8 mouse cellular contexts compared by ENCODE assay signal in the genomic region with DNA sequence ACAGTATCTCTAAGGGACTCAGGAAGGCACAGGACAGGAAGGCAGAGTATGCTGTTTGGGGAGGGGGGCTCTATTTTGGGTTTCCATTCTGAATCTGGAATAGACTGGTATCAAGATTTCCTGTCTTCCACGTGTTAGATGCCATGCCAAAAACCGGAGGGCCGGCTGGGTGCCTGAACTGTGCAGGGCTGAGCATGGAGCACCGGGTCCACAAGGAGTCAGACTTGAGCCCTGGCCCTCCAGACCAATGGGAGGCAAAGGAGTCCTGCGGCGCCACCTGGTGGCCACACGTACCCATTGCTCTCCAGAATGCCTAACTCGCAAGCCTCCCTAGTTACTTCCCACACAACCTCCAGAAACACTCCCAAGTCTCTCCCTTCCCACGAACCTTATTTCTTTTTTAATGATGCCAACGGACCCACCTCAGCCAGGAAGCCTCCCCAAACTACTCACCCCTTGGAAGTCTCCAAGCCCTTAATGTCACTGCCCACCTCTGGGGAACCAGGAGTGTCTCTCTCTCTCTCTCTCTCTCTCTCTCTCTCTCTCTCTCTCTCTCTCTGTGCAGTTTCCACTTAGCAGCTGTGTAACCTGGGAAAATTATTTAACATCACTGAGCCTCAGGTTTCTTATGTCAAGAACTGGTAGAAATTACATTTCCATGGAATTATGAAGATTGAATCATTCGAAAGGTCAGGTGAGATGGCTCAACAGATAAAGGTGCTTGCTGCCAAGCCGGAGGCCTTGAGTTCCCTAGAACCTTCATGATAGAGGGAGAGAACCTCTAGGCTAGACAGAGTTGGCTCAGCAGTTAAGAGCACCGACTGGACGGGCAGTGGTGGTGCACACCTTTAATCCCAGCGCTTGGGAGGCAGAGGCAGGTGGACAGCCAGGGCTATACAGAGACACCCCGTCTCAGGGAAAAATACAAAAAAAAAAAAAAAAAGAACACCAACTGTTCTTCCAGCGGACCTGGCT. TPM values are rescaled to one million over a fixed set of nuclear protein-coding genes. Genes with fewer than 3 reads are reported as not detected.
A peak's percentile ranks its signal among the peaks of the same experiment; 100 is the strongest.
DNase-seq lines count a peak whose midpoint lies in the region.

No protein-coding gene starts in this region.

- intact Hi-C loops in left cerebral cortex, postnatal 14 days (cut with DNase I) = loop anchor here (5.0 kb wide), 1 partner anchor 119 kb away; no protein-coding TSS in a partner anchor

- DNase-seq in WW6 (ENCODE audit: low read depth, low spot score) = peak; percentile 65
- peak; percentile 71 to 84 for DNase-seq in cerebellum, postnatal 4 days (ENCODE audit: low spot score in 2 of 2)
- DNase-seq in gastrocnemius, adult 8-10 months (ENCODE audit: low spot score in 2 of 2) = peak; percentile 76 to 82
- DNase-seq in hindlimb bud, embryonic 11.5 days (ENCODE audit: extremely low spot score, low read depth, low spot score) = peak; percentile 90
- DNase-seq in left cerebral cortex, postnatal 14 days (ENCODE audit: low spot score in 2 of 2) = peak; percentile 82 to 84
- peak; percentile 93 for DNase-seq in mesoderm, embryonic 11.5 days (ENCODE audit: low read depth, low spot score)
- peak; percentile 68 for DNase-seq in right cerebral cortex, postnatal 25 days
- peak; percentile 75 to 86 for DNase-seq in urinary bladder, postnatal 36 days (ENCODE audit: low spot score in 2 of 2)

RNA-seq across cellular contexts. Expression of gene Mex3a, which starts 5.8 kb away (rescaled TPM):
- total RNA-seq in gastrocnemius, adult 8-10 months (2022) = under 1 TPM; 0.07 to 0.31 (median 0.15) TPM
- 1 to 10 TPM; 3.3 to 4.2 TPM for total RNA-seq in left cerebral cortex, postnatal 14 days (2021)

RNA-seq across cellular contexts. Expression of gene Lmna, which starts 16.7 kb away (rescaled TPM):
- 10 to 100 TPM; 59.0 to 76.0 (median 67.8) TPM for total RNA-seq in gastrocnemius, adult 8-10 months (2022)
- 10 to 100 TPM; 50.0 to 54.2 TPM for total RNA-seq in left cerebral cortex, postnatal 14 days (2021)

RNA-seq across cellular contexts. Expression of gene Rab25, which starts 21.7 kb away (rescaled TPM):
- not detected for total RNA-seq in gastrocnemius, adult 8-10 months (2022)
- total RNA-seq in left cerebral cortex, postnatal 14 days (2021) = not detected

RNA-seq across cellular contexts. Expression of gene Lamtor2, which starts 26.4 kb away (rescaled TPM):
- 10 to 100 TPM; 83.0 to 95.4 (median 86.1) TPM for total RNA-seq in gastrocnemius, adult 8-10 months (2022)
- total RNA-seq in left cerebral cortex, postnatal 14 days (2021) = 100 to 1,000 TPM; 108 to 109 TPM

RNA-seq across cellular contexts. Expression of gene Ubqln4, which starts 27.1 kb away (rescaled TPM):
- 100 to 1,000 TPM in 1 of 4 experiments, 10 to 100 TPM in 3; 91.9 to 112 (median 94.6) TPM for total RNA-seq in gastrocnemius, adult 8-10 months (2022)
- total RNA-seq in left cerebral cortex, postnatal 14 days (2021) = 10 to 100 TPM; 91.2 to 91.6 TPM

Comparison
In these comparisons a context has a peak if more than half of its experiments do, and no peak if none do; other contexts are left out.
1. Peak in every context shown above with its lines: DNase-seq.